Mouse (Mus musculus): ENCODE measurements around the gene Mier1. TPM values are rescaled to one million over a fixed set of nuclear protein-coding genes. Genes with fewer than 3 reads are reported as not detected.
"Not testable (repeated sequence)": the region's sequence is repeated elsewhere in the genome, so short reads cannot be mapped to it uniquely, and the experiment has no call there.

Gene Mier1
- polyA plus RNA-seq, 1 experiment from 2014 or later = 37.1 TPM

DNA sequence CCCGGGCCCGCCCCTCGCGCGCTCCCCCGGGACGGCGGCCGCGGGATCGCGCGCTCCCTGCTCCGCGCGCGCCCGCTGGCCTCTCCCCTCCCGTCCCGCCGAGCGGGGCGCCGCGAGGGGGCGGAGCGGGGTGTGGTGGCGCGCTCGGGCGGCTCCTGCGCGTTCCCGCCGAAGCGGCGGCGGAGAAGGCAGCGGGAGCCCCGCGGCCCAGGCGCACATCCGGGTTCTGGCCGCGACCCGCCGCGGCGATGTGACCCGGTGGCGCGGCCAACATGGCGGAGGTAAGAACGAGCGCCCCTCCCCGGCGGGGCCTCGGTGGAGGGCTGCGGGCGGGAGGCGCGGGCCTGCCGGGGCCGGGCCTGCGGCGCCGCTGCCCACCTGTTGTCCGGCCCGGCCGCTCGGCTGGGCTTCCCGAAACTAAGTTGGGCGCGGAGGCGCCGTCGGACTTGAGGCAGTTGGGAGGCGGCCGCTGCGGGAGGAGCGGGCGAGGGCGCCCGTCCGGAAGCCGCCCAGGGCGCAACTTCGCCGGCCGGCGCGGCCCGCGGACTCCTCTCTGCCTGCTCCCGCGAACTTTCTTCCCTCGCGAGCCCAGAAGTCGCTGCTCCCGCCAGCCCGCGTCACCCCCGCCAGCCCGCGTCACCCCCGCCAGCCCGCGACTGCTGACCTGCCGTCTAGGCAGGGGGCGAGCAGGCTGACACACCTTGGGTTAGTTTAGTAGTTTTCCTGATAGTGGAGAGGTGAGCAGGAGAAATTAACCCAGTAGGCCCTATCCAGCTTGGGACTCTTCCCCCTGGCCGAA is 5.2 kb downstream of the Mier1 start:
- ATAC-seq (ENCODE audit: low FRiP score) = peak; percentile 69
- H3K36me3 ChIP-seq = peaks cover 5% of the 10 kb centered on the region
- H3K4me3 ChIP-seq = peak overlapping the region; percentile 91
- H3K9me3 ChIP-seq = no peaks in the 10 kb centered on the region
- H3K4me1 ChIP-seq (replicated peaks) = peaks cover 33% of the 10 kb centered on the region
- H3K27ac ChIP-seq = peak overlapping the region; percentile 86
- no peaks in the 10 kb centered on the region for H3K27me3 ChIP-seq
- peak overlapping the region; percentile 87 for H3K4me2 ChIP-seq
- WGBS = under 1% methylated on average over 61 of the region's 111 CpGs
- H3K9ac ChIP-seq = peak overlapping the region; percentile 88

DNA sequence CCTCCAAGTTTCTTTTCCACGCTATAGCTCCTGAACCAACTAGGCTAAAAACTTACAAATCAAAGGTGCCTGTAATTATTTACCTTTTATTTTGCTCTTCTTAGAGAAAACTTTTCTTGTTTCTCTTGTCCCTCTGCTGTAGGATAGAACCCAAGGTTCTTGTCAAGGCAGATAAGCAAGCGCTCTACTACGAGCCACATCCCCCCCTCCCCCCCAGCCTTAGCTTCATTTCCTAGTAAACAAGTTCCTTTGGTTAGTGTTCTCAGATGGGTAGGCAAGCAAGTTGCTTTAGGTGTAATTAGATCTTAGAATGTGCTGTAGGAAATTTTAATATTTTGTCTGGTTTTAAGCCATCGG is 5.8 kb downstream of the Mier1 start:
- H3K9me3 ChIP-seq = no peaks in the 10 kb centered on the region
- ATAC-seq (ENCODE audit: low FRiP score) = no peak
- peaks cover 5% of the 10 kb centered on the region for H3K36me3 ChIP-seq
- WGBS = 15% methylated on average over 4 of the region's 4 CpGs
- H3K4me3 ChIP-seq = peak overlapping the region; percentile 91
- H3K27ac ChIP-seq = peak overlapping the region; percentile 86; the same call in 1 of the 2 replicates
- H3K4me1 ChIP-seq (replicated peaks) = peaks cover 32% of the 10 kb centered on the region
- peak overlapping the region; percentile 88 for H3K9ac ChIP-seq
- H3K27me3 ChIP-seq = no peaks in the 10 kb centered on the region
- H3K4me2 ChIP-seq = peak overlapping the region; percentile 87

DNA sequence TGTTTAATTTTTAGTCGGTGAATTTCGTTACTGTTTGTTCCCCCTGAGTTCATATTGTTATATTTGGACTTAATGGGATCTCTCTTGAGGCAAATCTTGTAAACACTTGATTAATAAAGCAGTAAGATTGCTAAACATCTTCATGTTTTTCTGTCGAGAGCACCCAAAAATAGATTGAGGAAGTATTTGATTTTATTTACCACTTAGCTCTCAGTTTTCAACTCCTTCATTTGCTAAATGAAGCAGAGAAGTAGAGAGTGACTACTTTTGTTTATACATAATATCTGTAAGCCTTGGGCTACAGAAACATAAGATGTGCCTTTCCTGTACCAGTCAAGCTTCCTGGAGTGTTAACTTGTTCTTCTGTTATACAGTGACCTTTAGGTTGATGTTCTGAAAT is 6.2 kb downstream of the Mier1 start:
- Histone ChIP-seq H3K4me1 (replicated peaks) (peaks cover 28% of the 10 kb centered on the region), H3K27ac (no peak overlapping the region), H3K4me3 (peak overlapping the region; percentile 91), H3K27me3 (no peaks in the 10 kb centered on the region), H3K9me3 (no peaks in the 10 kb centered on the region), H3K36me3 (peaks cover 5% of the 10 kb centered on the region), H3K4me2 (peak overlapping the region; percentile 87), H3K9ac (no peak overlapping the region; the same call in 1 of the 2 replicates)
- ATAC-seq (ENCODE audit: low FRiP score) = no peak
- WGBS = 56% methylated on average over 3 of the region's 3 CpGs

DNA sequence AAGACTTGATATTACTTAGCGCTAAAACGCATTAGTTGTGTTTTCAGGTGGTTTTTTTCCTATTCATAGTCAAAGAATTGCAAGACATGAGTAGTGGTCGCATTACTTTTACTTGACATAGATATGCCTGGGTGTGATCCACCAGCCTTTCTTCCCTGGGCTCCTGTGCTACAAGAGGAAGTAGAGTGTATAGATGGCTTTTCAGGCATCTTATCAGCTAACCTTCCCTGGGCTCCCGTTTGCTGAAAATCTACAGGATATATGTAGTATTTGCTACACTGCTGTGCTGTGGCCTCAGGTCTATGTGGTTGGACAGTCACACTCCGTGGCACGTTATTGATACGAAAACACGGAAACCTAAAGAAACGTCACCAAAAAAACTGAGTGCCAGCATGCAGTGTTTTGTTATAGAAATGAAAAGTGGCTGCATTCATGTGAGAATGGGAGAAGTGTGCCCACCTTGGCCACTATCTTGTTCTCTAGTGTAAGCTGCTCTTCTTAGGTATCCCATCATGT is 6.7 kb downstream of the Mier1 start:
- WGBS = 86% methylated on average over 9 of the region's 9 CpGs
- no peak for ATAC-seq (ENCODE audit: low FRiP score)
- H3K4me2 ChIP-seq = peak overlapping the region; percentile 87
- H3K9me3 ChIP-seq = no peaks in the 10 kb centered on the region
- H3K27me3 ChIP-seq = no peaks in the 10 kb centered on the region
- peaks cover 23% of the 10 kb centered on the region for H3K4me1 ChIP-seq (replicated peaks)
- H3K4me3 ChIP-seq = 0 out of 2 replicates have a peak overlapping the region, but pooled peaks have one; percentile 91
- H3K9ac ChIP-seq = no peak overlapping the region
- H3K36me3 ChIP-seq = peaks cover 5% of the 10 kb centered on the region
- H3K27ac ChIP-seq = no peak overlapping the region

DNA sequence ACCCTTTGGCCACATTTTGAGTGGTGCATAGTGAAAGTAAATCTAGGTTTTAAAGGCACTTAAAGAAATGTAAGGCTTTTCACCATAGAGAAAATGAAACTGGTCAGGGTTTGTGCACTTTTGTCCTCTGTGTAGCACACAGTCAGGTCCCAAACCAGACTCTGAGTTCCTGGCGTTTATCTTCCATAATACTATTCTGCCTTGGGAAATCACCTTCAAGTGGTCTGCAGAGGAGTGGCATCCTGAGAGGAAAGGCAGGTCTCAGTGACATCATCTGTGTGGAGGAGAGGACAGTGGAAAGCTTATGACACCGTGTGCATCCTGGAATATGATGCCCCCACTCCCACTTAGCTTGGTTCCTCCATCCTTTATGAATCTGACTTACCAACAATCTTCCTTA is 8.9 kb downstream of the Mier1 start:
- Histone ChIP-seq H3K9ac (no peak overlapping the region), H3K4me3 (no peak overlapping the region), H3K4me2 (no peak overlapping the region), H3K9me3 (no peaks in the 10 kb centered on the region), H3K36me3 (no peaks in the 10 kb centered on the region), H3K27me3 (no peaks in the 10 kb centered on the region), H3K27ac (no peak overlapping the region), H3K4me1 (replicated peaks) (peaks cover 21% of the 10 kb centered on the region)
- ATAC-seq (ENCODE audit: low FRiP score) = no peak
- 68% methylated on average over 2 of the region's 2 CpGs for WGBS

DNA sequence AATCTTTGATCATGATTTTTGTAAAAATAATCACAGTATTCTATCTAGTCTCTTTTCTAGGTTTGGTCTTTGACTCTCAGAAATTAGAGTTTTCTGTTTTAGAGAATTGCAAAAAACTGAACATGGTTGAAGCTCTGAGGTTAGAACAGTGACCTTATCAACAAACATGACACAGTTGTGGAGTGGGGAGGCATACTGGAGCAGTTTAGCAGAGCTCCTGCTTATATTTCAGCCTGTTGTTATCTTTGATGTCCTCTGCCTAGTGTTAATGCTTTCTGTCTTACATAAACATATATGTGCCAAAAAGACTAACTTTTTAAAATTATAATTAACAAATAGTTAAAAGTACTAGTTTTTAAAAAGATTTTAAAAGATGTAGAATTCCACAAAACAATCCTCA is 9.4 kb downstream of the Mier1 start:
- ATAC-seq (ENCODE audit: low FRiP score) = no peak
- no peaks in the 10 kb centered on the region for H3K9me3 ChIP-seq
- no peak overlapping the region for H3K9ac ChIP-seq
- no peaks in the 10 kb centered on the region for H3K36me3 ChIP-seq
- H3K4me1 ChIP-seq (replicated peaks) = peaks cover 19% of the 10 kb centered on the region
- H3K4me2 ChIP-seq = no peak overlapping the region
- no peaks in the 10 kb centered on the region for H3K27me3 ChIP-seq
- no peak overlapping the region for H3K27ac ChIP-seq
- H3K4me3 ChIP-seq = no peak overlapping the region

DNA sequence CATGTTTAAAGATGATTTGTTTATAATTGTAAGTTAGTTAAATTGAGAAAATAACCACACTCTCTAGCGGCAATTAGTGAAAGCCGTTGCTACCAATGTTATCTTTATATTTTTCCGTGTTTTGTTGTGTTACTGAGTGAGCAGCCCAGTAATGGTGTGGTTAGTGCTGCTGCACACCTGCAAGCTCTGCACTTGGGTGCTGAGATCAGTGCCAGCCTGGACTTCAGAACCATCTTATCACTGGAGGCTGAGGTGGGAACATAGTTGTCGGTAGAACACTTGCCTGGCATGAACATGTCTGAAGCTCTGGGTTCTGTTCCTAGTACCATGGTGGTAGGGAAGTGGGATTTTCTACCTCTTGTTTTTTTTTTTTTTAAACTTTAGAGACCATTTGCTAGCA is 12.3 kb downstream of the Mier1 start:
- no peak overlapping the region for H3K27ac ChIP-seq
- H3K4me2 ChIP-seq = no peak overlapping the region
- no peaks in the 10 kb centered on the region for H3K27me3 ChIP-seq
- H3K36me3 ChIP-seq = peaks cover 9% of the 10 kb centered on the region
- no peak for ATAC-seq (ENCODE audit: low FRiP score)
- H3K9ac ChIP-seq = no peak overlapping the region
- H3K4me3 ChIP-seq = no peak overlapping the region
- H3K9me3 ChIP-seq = no peaks in the 10 kb centered on the region
- H3K4me1 ChIP-seq (replicated peaks) = no peaks in the 10 kb centered on the region
- 89% methylated on average over 4 of the region's 4 CpGs for WGBS

DNA sequence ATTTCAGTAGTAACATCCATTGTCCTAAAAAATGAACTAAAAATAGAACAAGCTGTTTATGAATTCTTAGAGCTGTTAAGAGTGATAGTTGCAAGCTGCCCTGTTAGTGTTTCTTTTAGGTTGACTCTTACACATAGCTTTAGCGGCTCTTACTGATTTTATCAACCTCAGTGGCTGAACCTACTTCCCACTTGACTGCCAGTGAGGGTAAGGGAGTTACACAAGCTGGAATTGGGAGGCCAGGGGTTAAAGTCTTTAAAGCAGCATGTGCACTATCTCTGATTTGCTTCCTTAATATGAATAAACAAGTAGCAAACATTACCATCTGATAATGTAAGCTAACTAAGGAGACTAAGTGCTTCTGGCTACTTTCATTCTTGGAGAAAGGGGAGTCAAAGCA is 22.8 kb downstream of the Mier1 start:
- no peak for ATAC-seq (ENCODE audit: low FRiP score)
- no peaks in the 10 kb centered on the region for H3K9me3 ChIP-seq
- no peaks in the 10 kb centered on the region for H3K27me3 ChIP-seq
- H3K27ac ChIP-seq = no peak overlapping the region
- H3K4me3 ChIP-seq = no peak overlapping the region
- no peak overlapping the region for H3K9ac ChIP-seq
- no peaks in the 10 kb centered on the region for H3K4me1 ChIP-seq (replicated peaks)
- H3K36me3 ChIP-seq = peaks cover 32% of the 10 kb centered on the region
- no peak overlapping the region for H3K4me2 ChIP-seq
- 92% methylated on average over 1 of the region's 1 CpGs for WGBS

DNA sequence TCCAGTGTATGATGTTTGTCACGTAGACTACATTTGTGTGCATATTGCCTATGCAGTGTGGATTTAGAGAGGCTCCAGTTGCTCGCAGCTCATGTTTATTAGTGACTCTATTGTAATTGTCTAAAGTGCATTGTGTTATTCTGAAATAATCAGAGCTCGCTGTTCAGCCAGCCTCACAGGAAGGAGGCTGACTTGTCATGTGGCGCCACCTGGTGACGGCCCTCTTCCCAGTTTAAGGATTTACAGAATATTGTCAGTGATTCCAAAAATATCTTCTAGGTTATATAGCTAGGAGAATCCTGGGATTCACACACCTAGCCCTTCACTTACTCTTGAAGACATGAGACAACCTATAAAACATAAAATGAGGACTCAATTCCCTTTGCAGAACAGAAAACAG is 32.1 kb downstream of the Mier1 start:
- 44% methylated on average over 5 of the region's 5 CpGs for WGBS
- no peak overlapping the region for H3K27ac ChIP-seq
- peaks cover 54% of the 10 kb centered on the region for H3K36me3 ChIP-seq
- no peak for ATAC-seq (ENCODE audit: low FRiP score)
- no peaks in the 10 kb centered on the region for H3K9me3 ChIP-seq
- no peak overlapping the region for H3K9ac ChIP-seq
- H3K4me2 ChIP-seq = no peak overlapping the region
- H3K4me3 ChIP-seq = no peak overlapping the region
- H3K27me3 ChIP-seq = no peaks in the 10 kb centered on the region
- H3K4me1 ChIP-seq (replicated peaks) = no peaks in the 10 kb centered on the region

DNA sequence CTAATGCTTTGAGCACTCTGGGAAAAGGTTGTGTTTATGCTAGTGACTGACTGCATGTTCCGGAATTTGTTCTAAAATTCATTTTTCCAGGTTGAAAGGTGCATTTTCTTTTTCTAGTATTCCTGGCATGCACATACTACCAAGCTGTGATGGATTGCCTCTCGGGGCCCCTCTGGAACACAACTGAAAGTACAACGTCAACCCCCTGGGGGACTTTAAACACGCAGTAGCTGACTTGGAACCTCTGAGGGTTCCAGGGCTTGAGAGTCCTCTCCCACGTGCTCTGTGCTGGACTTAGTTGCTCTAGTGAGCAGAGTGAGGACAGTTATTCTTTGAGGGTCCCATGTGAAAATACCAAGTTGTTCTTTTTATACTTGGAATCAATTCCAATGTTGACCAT is 37.8 kb downstream of the Mier1 start:
- peaks cover 60% of the 10 kb centered on the region for H3K36me3 ChIP-seq
- H3K9ac ChIP-seq = no peak overlapping the region
- no peak overlapping the region for H3K27ac ChIP-seq
- 81% methylated on average over 5 of the region's 5 CpGs for WGBS
- no peaks in the 10 kb centered on the region for H3K9me3 ChIP-seq
- no peak overlapping the region for H3K4me3 ChIP-seq
- no peak for ATAC-seq (ENCODE audit: low FRiP score)
- H3K4me1 ChIP-seq (replicated peaks) = no peaks in the 10 kb centered on the region
- H3K4me2 ChIP-seq = no peak overlapping the region
- H3K27me3 ChIP-seq = no peaks in the 10 kb centered on the region

DNA sequence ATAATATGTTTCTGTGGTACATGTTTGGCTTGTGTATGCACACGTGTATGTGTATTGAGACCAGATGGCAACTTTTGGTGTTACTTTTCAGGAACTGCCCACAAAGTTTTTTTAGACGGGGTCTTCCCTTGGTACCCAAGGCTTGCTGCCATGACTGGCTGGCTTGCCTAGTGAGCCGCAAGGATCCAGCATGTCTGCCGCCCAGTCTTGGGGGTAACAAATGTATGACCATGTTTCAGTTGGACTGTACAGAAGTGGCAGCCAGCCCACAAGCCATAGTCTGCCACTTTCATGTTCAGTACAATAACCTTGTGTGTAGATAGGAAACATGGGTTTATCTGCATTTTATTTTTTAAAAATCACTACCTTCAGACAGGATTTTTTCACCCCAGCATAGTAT is 44.6 kb downstream of the Mier1 start:
- Histone ChIP-seq H3K4me2 (no peak overlapping the region), H3K36me3 (peaks cover 55% of the 10 kb centered on the region), H3K9me3 (no peaks in the 10 kb centered on the region), H3K9ac (no peak overlapping the region), H3K27ac (no peak overlapping the region), H3K4me1 (replicated peaks) (no peaks in the 10 kb centered on the region), H3K27me3 (no peaks in the 10 kb centered on the region), H3K4me3 (no peak overlapping the region)
- 95% methylated on average over 4 of the region's 4 CpGs for WGBS
- no peak for ATAC-seq (ENCODE audit: low FRiP score)

DNA sequence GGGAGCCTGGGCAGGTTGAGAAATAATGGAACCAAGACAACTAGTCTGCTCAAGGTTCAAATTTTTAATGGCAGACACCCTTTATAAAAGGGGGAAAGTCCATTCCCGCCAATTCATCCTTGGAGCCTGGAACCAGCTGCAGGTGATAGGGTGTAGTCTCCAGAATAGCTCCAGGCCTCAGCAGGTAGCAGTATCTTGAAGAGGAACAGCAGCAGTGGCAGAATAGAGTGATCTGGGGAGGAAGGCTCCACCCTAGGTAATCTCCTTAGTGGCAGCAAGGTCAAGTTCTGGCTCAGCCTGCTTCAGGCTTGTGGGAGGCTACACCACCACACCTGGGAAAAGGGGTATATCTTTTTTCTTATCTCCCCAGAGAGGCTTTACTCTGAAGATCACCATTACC is 52.0 kb downstream of the Mier1 start:
- ATAC-seq (ENCODE audit: low FRiP score) = not testable (repeated sequence)

DNA sequence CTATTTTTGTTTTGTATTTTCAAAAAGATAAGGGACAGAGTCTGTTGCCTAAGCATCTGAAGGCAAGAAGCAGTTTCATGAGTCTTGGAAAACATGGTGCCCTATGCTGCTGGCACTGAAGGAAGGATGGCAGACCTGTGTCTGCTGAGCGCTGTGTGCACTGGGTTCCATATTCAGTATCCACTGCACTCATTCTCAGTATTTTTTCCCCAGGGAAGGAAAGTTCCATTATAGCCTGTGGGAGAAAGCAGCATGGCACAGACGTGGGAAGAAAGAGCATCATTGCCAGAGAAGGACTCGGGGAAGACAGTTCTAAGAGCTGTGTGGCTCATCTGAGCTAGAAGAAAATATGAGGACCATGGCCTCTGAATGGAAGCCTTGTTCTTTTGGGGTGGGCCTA is 57.1 kb downstream of the Mier1 start:
- Histone ChIP-seq H3K36me3 (peaks cover 34% of the 10 kb centered on the region), H3K4me1 (replicated peaks) (no peaks in the 10 kb centered on the region), H3K4me3 (no peak overlapping the region), H3K27me3 (no peaks in the 10 kb centered on the region), H3K9ac (no peak overlapping the region), H3K27ac (no peak overlapping the region), H3K9me3 (no peaks in the 10 kb centered on the region), H3K4me2 (no peak overlapping the region)
- WGBS = 87% methylated on average over 3 of the region's 3 CpGs
- ATAC-seq (ENCODE audit: low FRiP score) = no peak

More for the DNA sequence above, 52.0 kb downstream of the Mier1 start:
- not testable (repeated sequence) for H3K27ac ChIP-seq; H3K4me3 ChIP-seq; H3K9ac ChIP-seq; H3K4me1 ChIP-seq (replicated peaks); H3K4me2 ChIP-seq; H3K9me3 ChIP-seq; H3K27me3 ChIP-seq
- H3K36me3 ChIP-seq = peaks cover 42% of the 10 kb centered on the region
- 96% methylated on average over 1 of the region's 1 CpGs for WGBS

Data from hindbrain, embryonic 13.5 days (tissue).